Mouse (Mus musculus) heart, embryonic 11.5 days (tissue): ENCODE measurements around the gene Map4k1. TPM values are rescaled to one million over a fixed set of nuclear protein-coding genes. Genes with fewer than 3 reads are reported as not detected.

Experiments used
- ATAC-seq: fragments of 200-750 bp; cut with Nextera tagmentation; replicated peaks from 2 replicates; pipeline ENCODE4 v1.8.0; 2017; ENCODE audit warnings: moderate library complexity; ENCODE audit not compliant: insufficient number of reproducible peaks, low FRiP score, low TSS enrichment
- H3K27ac ChIP-seq: fragments of 300-500 bp; sonication (generic); 2 replicates; pipeline ENCODE4 v1.5.1; 2014; ENCODE audit warnings: mild to moderate bottlenecking, low read depth, low read length
- H3K27me3 ChIP-seq: fragments of 300-500 bp; sonication (generic); 2 replicates; pipeline ENCODE4 v1.6.1; 2014; ENCODE audit warnings: mild to moderate bottlenecking, low read length, mixed read lengths; ENCODE audit not compliant: control insufficient read depth, insufficient read depth
- H3K36me3 ChIP-seq: fragments of 300-500 bp; sonication (generic); 2 replicates; pipeline ENCODE4 v1.6.1; 2014; ENCODE audit warnings: mild to moderate bottlenecking, low read length, moderate library complexity, mixed read lengths; ENCODE audit not compliant: control insufficient read depth, insufficient read depth
- H3K4me1 ChIP-seq: fragments of 300-500 bp; sonication (generic); 2 replicates; pipeline ENCODE4 v1.6.1; 2014; ENCODE audit warnings: low read length; ENCODE audit not compliant: control insufficient read depth, insufficient read depth
- H3K4me2 ChIP-seq: fragments of 300-500 bp; sonication (generic); 2 replicates; pipeline ENCODE4 v1.6.1; 2014; ENCODE audit warnings: mild to moderate bottlenecking, moderate library complexity
- H3K4me3 ChIP-seq: fragments of 300-500 bp; sonication (generic); 2 replicates; pipeline ENCODE4 v1.5.1; 2014; ENCODE audit warnings: low read depth, low read length
- H3K9ac ChIP-seq: fragments of 300-500 bp; sonication (generic); 2 replicates; pipeline ENCODE4 v1.6.1; 2014; ENCODE audit warnings: mild to moderate bottlenecking, low read depth, low read length, moderate library complexity
- H3K9me3 ChIP-seq: fragments of 300-500 bp; sonication (generic); replicated peaks from 2 replicates; pipeline ENCODE4 v1.6.1; 2016; ENCODE audit warnings: low read length; ENCODE audit not compliant: control insufficient read depth
- WGBS: fragments of 180-500 bp; shearing (Covaris S2); extraction: QIAGEN DNeasy Blood & Tissue Kit; methylation state at CpG from one replicate; pipeline ENCODE4 v1.1.7; 2014; ENCODE audit not compliant: insufficient replicate concordance; 5-methylcytosine and 5-hydroxymethylcytosine counted together
- polyA plus RNA-seq: library from polyadenylated mRNA; unstranded; fragments of >200 nt; fragmentation: Nextera tagmentation; extraction: Ambion mirVana; gene quantifications from 2 replicates; pipeline ENCODE4 v1.2.1, GENCODE M21; 2014

Gene Map4k1
- polyA plus RNA-seq, 1 experiment from 2014 or later: 6.9 TPM

- H3K27me3 ChIP-seq: no peaks in the 10 kb centered on the region
- peak overlapping the region; percentile 90; the same call in 1 of the 2 replicates for H3K27ac ChIP-seq
- H3K4me1 ChIP-seq: peaks cover 45% of the 10 kb centered on the region
- ATAC-seq: no peak
- H3K4me3 ChIP-seq: no peak overlapping the region; the same call in 1 of the 2 replicates
- no peaks in the 10 kb centered on the region; the same call in 1 of the 2 replicates for H3K36me3 ChIP-seq
- 47% methylated on average over 1 of the region's 1 CpGs for WGBS
- H3K4me2 ChIP-seq: peak overlapping the region; percentile 93
- H3K9me3 ChIP-seq: no peaks in the 10 kb centered on the region
- H3K9ac ChIP-seq: 0 out of 2 replicates have a peak overlapping the region, but pooled peaks have one; percentile 96
These were observed 23.1 kb upstream of the Map4k1 start for GRCm38 (mm10) chr7:28958770-28959169.

GRCm38 (mm10) chr7:28959505-28960045 is 22.3 kb upstream of the Map4k1 start:
- ATAC-seq: no peak
- Histone ChIP-seq H3K27me3 (no peaks in the 10 kb centered on the region), H3K4me3 (peak overlapping the region; percentile 93), H3K9me3 (no peaks in the 10 kb centered on the region), H3K4me1 (peaks cover 42% of the 10 kb centered on the region), H3K9ac (peak overlapping the region; percentile 96), H3K36me3 (no peaks in the 10 kb centered on the region; the same call in 1 of the 2 replicates), H3K27ac (peak overlapping the region; percentile 90), H3K4me2 (peak overlapping the region; percentile 93)
- WGBS: 12% methylated on average over 6 of the region's 6 CpGs

GRCm38 (mm10) chr7:28960354-28961046 is 21.4 kb upstream of the Map4k1 start:
- ATAC-seq: no peak
- Histone ChIP-seq H3K9ac (peak overlapping the region; percentile 96), H3K36me3 (no peaks in the 10 kb centered on the region), H3K27ac (peak overlapping the region; percentile 90), H3K4me2 (peak overlapping the region; percentile 93), H3K9me3 (no peaks in the 10 kb centered on the region), H3K4me1 (peaks cover 37% of the 10 kb centered on the region), H3K4me3 (peak overlapping the region; percentile 93), H3K27me3 (no peaks in the 10 kb centered on the region)
- WGBS: 12% methylated on average over 9 of the region's 9 CpGs

GRCm38 (mm10) chr7:28961584-28961926 is 20.3 kb upstream of the Map4k1 start:
- Histone ChIP-seq H3K4me3 (peak overlapping the region; percentile 93), H3K36me3 (no peaks in the 10 kb centered on the region), H3K9ac (peak overlapping the region; percentile 96), H3K27me3 (no peaks in the 10 kb centered on the region), H3K4me2 (peak overlapping the region; percentile 93), H3K4me1 (peaks cover 33% of the 10 kb centered on the region), H3K9me3 (no peaks in the 10 kb centered on the region), H3K27ac (peak overlapping the region; percentile 90)
- WGBS: under 1% methylated on average over 7 of the region's 7 CpGs
- no peak for ATAC-seq

GRCm38 (mm10) chr7:28961927-28962670 is 19.8 kb upstream of the Map4k1 start, which contains the start of gene Actn4:
Gene Actn4 (minus strand): TSS chr7:28962340.
- H3K4me2 ChIP-seq: peak within 1 kb of the TSS; percentile 93
- H3K27me3 ChIP-seq: no peaks in the 10 kb centered on the region
- ATAC-seq: peak; percentile 87
- H3K4me3 ChIP-seq: peak within 1 kb of the TSS; percentile 93
- no peaks in the 10 kb centered on the region for H3K9me3 ChIP-seq
- peaks cover 31% of the 10 kb centered on the region for H3K4me1 ChIP-seq
- H3K36me3 ChIP-seq: no peaks in the 10 kb centered on the region
- WGBS: under 1% methylated on average over 73 of the region's 76 CpGs
- peak within 1 kb of the TSS; percentile 96 for H3K9ac ChIP-seq
- peak within 1 kb of the TSS; percentile 90 for H3K27ac ChIP-seq

- Histone ChIP-seq H3K36me3 (no peaks in the 10 kb centered on the region), H3K9ac (no peak overlapping the region), H3K9me3 (no peaks in the 10 kb centered on the region), H3K4me2 (no peak overlapping the region), H3K4me3 (no peak overlapping the region), H3K27ac (no peak overlapping the region), H3K27me3 (no peaks in the 10 kb centered on the region), H3K4me1 (peaks cover 17% of the 10 kb centered on the region)
- 74% methylated on average over 3 of the region's 3 CpGs for WGBS
- ATAC-seq: no peak
These were observed 18.4 kb upstream of the Map4k1 start for GRCm38 (mm10) chr7:28963399-28963923.

GRCm38 (mm10) chr7:28965346-28965840 is 16.5 kb upstream of the Map4k1 start:
- 73% methylated on average over 5 of the region's 5 CpGs for WGBS
- H3K9ac ChIP-seq: no peak overlapping the region

GRCm38 (mm10) chr7:28966181-28966580 is 15.7 kb upstream of the Map4k1 start:
- Histone ChIP-seq H3K9ac (no peak overlapping the region), H3K27ac (no peak overlapping the region), H3K4me1 (peaks cover 8% of the 10 kb centered on the region; the same call in 1 of the 2 replicates), H3K36me3 (peaks cover 9% of the 10 kb centered on the region; the same call in 1 of the 2 replicates), H3K9me3 (no peaks in the 10 kb centered on the region), H3K4me2 (no peak overlapping the region), H3K4me3 (no peak overlapping the region), H3K27me3 (no peaks in the 10 kb centered on the region)
- 90% methylated on average over 4 of the region's 5 CpGs for WGBS
- ATAC-seq: no peak

More at GRCm38 (mm10) chr7:28965346-28965840, 16.5 kb upstream of the Map4k1 start:
- no peak overlapping the region for H3K27ac ChIP-seq
- H3K4me3 ChIP-seq: no peak overlapping the region
- no peak overlapping the region for H3K4me2 ChIP-seq
- H3K4me1 ChIP-seq: peaks cover 8% of the 10 kb centered on the region; the same call in 1 of the 2 replicates
- H3K27me3 ChIP-seq: no peaks in the 10 kb centered on the region
- H3K9me3 ChIP-seq: no peaks in the 10 kb centered on the region
- H3K36me3 ChIP-seq: peaks cover 8% of the 10 kb centered on the region; the same call in 1 of the 2 replicates
- no peak for ATAC-seq
